Mouse (Mus musculus) cerebellum, adult 2 months (tissue): ENCODE data around the gene Cfap299.

Source experiments
- CTCF ChIP-seq: fragments of 200-500 bp; IDR thresholded peaks from 2 replicates; pipeline ENCODE4 v1.5.1; 2011; ENCODE audit warnings: low read depth, mild to moderate bottlenecking, control low read depth, low read length, moderate library complexity, borderline replicate concordance; ENCODE audit not compliant: insufficient read depth
- POLR2A ChIP-seq: fragments of 200-500 bp; IDR thresholded peaks from 2 replicates; pipeline ENCODE4 v1.6.1; 2011; ENCODE audit warnings: low read length, control low read depth, borderline replicate concordance; ENCODE audit not compliant: insufficient read depth

GRCm38 (mm10) chr5:98541333-98541732 is 212.2 kb downstream of the Cfap299 start:
- TF ChIP-seq CTCF = no peak
- no peak for TF ChIP-seq POLR2A
